Mouse (Mus musculus): ENCODE measurements at regions not wholly inside any gene's neighbourhood (a gene's known extent, or its start where the extent isn't known, plus 50 kb on each side); places are given as distances from the start of the nearest gene placed in this dataset.

GRCm38 (mm10) chr13:63627184-63627893, 53.9 kb upstream of the Ptch1 start:
- DNase-seq = no peak

GRCm38 (mm10) chr13:63627894-63628287, 54.5 kb upstream of the Ptch1 start:
- no peak for DNase-seq

DNA sequence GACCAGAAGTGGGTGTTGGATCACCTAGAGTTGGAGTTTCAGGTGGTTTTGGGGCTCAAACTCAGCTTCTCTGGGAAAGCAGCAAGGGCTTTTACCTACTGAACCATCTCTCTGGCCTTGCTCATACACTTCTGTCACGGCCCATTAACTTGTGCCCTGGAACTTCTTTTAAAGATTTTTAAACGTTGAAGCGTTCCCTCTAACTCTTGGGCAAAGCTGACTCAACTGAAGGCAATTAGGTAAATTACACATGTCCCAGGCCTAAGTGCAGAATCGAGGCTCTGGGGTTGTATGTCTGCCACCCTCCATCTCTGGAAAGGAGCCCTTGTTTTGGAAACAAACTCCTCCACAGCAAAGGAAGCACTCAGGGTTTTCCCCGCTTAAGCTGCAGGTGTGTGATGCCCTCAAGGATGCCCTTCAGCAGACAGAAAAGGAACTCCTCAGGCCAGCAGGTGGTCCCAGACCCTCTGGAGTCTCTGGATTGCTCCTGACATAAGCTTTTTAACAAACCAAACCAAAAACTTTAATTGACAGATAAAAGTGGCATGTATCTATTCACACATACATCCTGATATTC, 58.5 kb upstream of the Ptch1 start:
- DNase-seq = no peak

GRCm38 (mm10) chr13:63634294-63634693, 60.9 kb upstream of the Ptch1 start:
- DNase-seq = no peak

- DNase-seq = no peak
These were observed 68.3 kb upstream of the Ptch1 start for GRCm38 (mm10) chr13:63641649-63642226.

- DNase-seq = peak; percentile 2
These were observed 69.2 kb upstream of the Ptch1 start for GRCm38 (mm10) chr13:63642617-63643016.

GRCm38 (mm10) chr13:63643394-63643793, 70.0 kb upstream of the Ptch1 start:
- no peak for DNase-seq

GRCm38 (mm10) chr13:63644308-63644707, 70.9 kb upstream of the Ptch1 start:
- no peak for DNase-seq

- no peak for DNase-seq
These were observed 75.8 kb upstream of the Ptch1 start for GRCm38 (mm10) chr13:63649058-63649647.

GRCm38 (mm10) chr13:63654514-63654913, 81.1 kb upstream of the Ptch1 start:
- DNase-seq = no peak

DNA sequence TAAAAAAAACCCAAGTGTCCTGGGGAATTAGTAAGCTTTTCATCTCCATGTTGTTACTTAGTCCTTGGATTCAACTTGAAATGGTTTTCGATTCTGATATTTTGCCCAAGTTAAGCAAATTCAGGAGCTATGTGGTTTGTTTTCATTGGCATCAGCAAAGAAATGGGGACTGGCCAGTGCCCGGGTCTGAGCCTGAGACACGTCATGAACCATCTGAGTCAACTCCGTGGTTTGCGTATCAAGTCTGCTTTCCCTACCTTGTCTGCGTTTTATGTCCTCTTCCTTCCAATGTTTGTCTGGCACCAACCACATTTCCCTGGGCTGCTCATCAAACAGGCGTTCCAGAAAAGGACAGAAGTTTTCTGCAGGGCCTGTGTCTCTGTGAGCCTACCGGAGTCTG, 83.7 kb upstream of the Ptch1 start:
- DNase-seq = no peak

DNA sequence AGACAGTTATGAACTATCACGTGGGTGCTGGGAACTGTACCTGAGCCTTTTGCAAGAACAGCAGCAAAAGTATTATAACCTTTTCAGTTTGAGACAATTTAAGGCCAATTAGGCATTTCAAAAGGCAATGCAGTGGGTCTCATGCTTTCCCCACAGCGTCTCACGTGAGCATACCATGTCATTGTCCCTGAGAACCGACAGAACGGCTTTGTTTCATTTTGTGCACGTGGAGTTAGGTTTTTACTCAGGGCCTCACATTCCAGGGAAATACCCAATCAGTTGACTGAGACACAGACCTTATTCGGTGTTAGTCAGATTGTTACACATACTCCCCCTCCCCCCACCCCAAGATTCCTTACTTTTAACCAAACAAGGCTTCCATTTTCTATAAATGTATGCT, 86.0 kb upstream of the Ptch1 start:
- no peak for DNase-seq

DNA sequence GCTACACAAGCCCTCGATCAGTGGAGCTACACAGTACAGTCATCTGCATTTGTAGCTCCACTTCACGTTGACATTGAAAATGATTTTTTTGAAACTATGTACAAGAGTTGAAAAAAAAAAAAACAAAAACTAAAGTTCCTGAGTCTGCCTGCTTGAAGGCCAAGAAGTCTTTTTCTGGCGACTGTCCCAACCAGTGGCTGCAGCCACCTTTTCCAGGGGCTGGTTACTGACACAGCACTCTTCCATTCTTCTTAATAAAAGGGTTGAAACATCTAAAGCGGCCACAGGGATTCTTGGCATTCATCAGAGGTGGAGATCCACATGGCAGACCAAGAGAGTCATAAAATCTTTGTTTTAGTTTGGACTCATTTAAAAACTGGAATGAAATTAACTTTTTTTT, 87.0 kb upstream of the Ptch1 start:
- DNase-seq = no peak

DNA sequence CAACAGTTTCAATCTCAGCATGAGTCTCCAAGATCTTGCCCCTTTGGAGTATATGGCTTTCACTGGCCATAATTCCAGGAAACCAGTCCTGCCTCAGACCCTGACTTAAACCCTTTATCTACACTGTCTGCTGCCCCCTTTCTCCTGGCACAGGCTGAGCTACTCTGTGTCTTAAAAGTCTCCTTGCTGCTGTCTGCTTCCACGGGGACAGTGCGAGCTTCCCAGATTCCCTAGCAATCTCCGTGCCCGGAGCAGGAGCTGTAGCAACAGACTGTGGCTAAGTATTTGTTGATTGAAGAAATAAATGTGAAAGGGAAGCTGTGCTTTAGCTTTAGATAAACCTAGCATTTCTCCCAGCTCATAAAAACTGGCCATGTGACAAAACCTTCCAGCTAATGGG, 95.2 kb upstream of the Ptch1 start:
- no peak for DNase-seq

DNA sequence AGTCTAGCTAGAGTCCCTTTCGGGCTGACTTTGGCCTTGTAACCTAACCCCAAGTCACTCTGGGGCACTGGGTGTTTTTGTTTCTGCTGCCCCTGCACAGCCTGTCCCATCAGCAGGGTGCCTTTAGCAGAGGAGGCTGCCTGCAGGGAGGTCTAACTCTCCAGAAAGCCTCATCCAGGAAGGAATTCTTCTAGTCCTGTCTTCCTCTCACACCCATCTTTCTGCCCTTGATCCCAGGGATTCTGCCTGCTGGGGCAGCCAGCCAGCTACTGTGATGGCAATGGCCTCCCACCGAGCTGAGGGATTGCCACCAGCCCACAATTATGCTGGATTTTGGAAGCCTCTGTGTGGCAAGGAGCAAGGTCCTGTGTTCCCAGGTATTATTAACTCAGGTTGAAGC, 95.6 kb upstream of the Ptch1 start:
- DNase-seq = no peak

DNA sequence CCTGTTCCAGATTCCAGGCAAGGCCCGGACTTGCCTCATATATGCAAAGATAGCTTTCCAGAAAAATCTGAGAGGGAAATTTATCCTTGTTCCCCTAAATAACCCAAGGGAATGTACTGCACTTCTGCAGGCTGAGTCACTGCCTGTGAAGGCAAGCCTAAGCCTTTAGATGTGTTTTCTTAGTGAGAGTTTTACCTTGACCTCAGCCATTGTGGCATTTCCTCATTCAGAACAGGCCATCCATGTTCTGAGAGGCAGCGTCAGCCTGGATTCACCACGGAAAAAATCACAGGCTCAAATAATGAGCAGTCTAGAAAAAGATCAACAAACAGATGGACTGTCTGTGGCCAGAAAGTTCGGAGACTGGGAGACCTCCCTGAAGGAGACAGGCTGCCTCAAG, 99.0 kb upstream of the Ptch1 start:
- no peak for DNase-seq

DNA sequence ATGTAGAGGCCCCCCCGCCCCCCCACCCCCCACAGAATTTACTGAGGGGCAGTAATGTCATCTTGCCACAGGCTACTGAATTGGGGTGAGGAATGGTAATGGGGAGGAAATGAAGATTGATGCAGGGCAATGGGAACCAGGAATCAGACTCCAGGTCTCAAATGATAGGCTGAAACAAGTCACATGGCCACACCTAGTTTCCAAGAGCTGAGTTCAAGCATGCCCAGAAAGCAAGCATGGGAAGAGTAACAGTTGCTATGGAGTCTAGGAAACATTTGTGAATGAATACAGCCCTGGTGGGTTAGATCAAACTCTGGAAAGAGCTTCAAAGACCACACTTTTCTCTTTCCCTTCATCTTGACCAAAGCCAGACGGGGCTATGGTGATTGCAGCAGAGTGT, 104.3 kb upstream of the Ptch1 start:
- DNase-seq = no peak

GRCm38 (mm10) chr13:63678265-63679260, 105.2 kb upstream of the Ptch1 start:
- no peak for DNase-seq

GRCm38 (mm10) chr13:63682341-63682740, 108.9 kb upstream of the Ptch1 start:
- no peak for DNase-seq

GRCm38 (mm10) chr13:63691974-63692373, 118.6 kb upstream of the Ptch1 start:
- DNase-seq = peak; percentile 9

- DNase-seq = no peak
These were observed 120.2 kb upstream of the Ptch1 start for GRCm38 (mm10) chr13:63693636-63694035.

GRCm38 (mm10) chr13:63696399-63696798, 118.6 kb upstream of the Ercc6l2 start:
- DNase-seq = no peak

GRCm38 (mm10) chr13:63699624-63700023, 115.4 kb upstream of the Ercc6l2 start:
- DNase-seq = no peak

Data from cerebellum, adult 8-10 months (tissue).